Mouse (Mus musculus): ENCODE measurements around the gene B3galt4. TPM values are rescaled to one million over a fixed set of nuclear protein-coding genes. Genes with fewer than 3 reads are reported as not detected.
"Not testable (repeated sequence)": the region's sequence is repeated elsewhere in the genome, so short reads cannot be mapped to it uniquely, and the experiment has no call there.

Gene B3galt4
- polyA plus RNA-seq, 1 experiment = not detected

GRCm38 (mm10) chr17:33958451-33958850 is 7.2 kb upstream of the B3galt4 start:
- H3K27ac ChIP-seq (ENCODE audit: insufficient read depth, low read depth, low read length) = no peak overlapping the region
- WGBS = 95% methylated on average over 11 of the region's 11 CpGs
- H3K4me3 ChIP-seq (ENCODE audit: insufficient read depth, low read depth, low read length) = no peak overlapping the region
- TF ChIP-seq POLR2A (IDR thresholded peaks at IDR 0.05; ENCODE audit: insufficient read depth, low read depth, low read length) = no peak
- no peak for TF ChIP-seq CTCF (IDR thresholded peaks at IDR 0.05; ENCODE audit: insufficient read depth, low read depth, low read length)
- peaks cover 12% of the 10 kb centered on the region for H3K4me1 ChIP-seq (ENCODE audit: control insufficient read depth, insufficient read depth, low read length)

- 83% methylated on average over 6 of the region's 6 CpGs for WGBS
- no peak overlapping the region for H3K27ac ChIP-seq (ENCODE audit: insufficient read depth, low read depth, low read length)
These were observed 6.2 kb upstream of the B3galt4 start for GRCm38 (mm10) chr17:33957493-33957892.

GRCm38 (mm10) chr17:33956336-33956735 is 5.0 kb upstream of the B3galt4 start:
- no peak overlapping the region for H3K27ac ChIP-seq (ENCODE audit: insufficient read depth, low read depth, low read length)
- WGBS = 6% methylated on average over 10 of the region's 10 CpGs
- no peak for TF ChIP-seq CTCF (IDR thresholded peaks at IDR 0.05; ENCODE audit: insufficient read depth, low read depth, low read length)
- no peak for TF ChIP-seq POLR2A (IDR thresholded peaks at IDR 0.05; ENCODE audit: insufficient read depth, low read depth, low read length)
- peak overlapping the region; percentile 76 for H3K4me3 ChIP-seq (ENCODE audit: insufficient read depth, low read depth, low read length)
- H3K4me1 ChIP-seq (ENCODE audit: control insufficient read depth, insufficient read depth, low read length) = peaks cover 19% of the 10 kb centered on the region

More at GRCm38 (mm10) chr17:33957493-33957892, 6.2 kb upstream of the B3galt4 start:
- TF ChIP-seq CTCF (IDR thresholded peaks at IDR 0.05; ENCODE audit: insufficient read depth, low read depth, low read length) = no peak
- no peak for TF ChIP-seq POLR2A (IDR thresholded peaks at IDR 0.05; ENCODE audit: insufficient read depth, low read depth, low read length)
- Histone ChIP-seq H3K4me1 (ENCODE audit: control insufficient read depth, insufficient read depth, low read length) (peaks cover 12% of the 10 kb centered on the region), H3K4me3 (ENCODE audit: insufficient read depth, low read depth, low read length) (no peak overlapping the region)

- no peak for TF ChIP-seq CTCF (IDR thresholded peaks at IDR 0.05; ENCODE audit: insufficient read depth, low read depth, low read length)
- TF ChIP-seq POLR2A (IDR thresholded peaks at IDR 0.05; ENCODE audit: insufficient read depth, low read depth, low read length) = peak; percentile 97
- whole genome bisulfite sequencing = under 1% methylated on average over 50 of the region's 50 CpGs
- H3K4me1 ChIP-seq (ENCODE audit: control insufficient read depth, insufficient read depth, low read length) = peaks cover 21% of the 10 kb centered on the region
These were observed 4.4 kb upstream of the B3galt4 start, which contains the start of the genes Vps52 and Rps18 for GRCm38 (mm10) chr17:33955555-33956214. Vps52 (plus strand) TSS chr17:33955812. Rps18 (minus strand) TSS chr17:33956001.

GRCm38 (mm10) chr17:33954646-33955554 is 3.6 kb upstream of the B3galt4 start:
- H3K4me1 ChIP-seq (ENCODE audit: control insufficient read depth, insufficient read depth, low read length) = peaks cover 29% of the 10 kb centered on the region
- H3K27ac ChIP-seq (ENCODE audit: insufficient read depth, low read depth, low read length) = peak overlapping the region; percentile 30; the same call in 1 of the 2 replicates
- peak overlapping the region; percentile 83 for H3K4me3 ChIP-seq (ENCODE audit: insufficient read depth, low read depth, low read length)
- WGBS = under 1% methylated on average over 33 of the region's 33 CpGs
- no peak for TF ChIP-seq CTCF (IDR thresholded peaks at IDR 0.05; ENCODE audit: insufficient read depth, low read depth, low read length)
- no peak for TF ChIP-seq POLR2A (IDR thresholded peaks at IDR 0.05; ENCODE audit: insufficient read depth, low read depth, low read length)

More at GRCm38 (mm10) chr17:33955555-33956214, 4.4 kb upstream of the B3galt4 start, which contains the start of the genes Vps52 and Rps18:
- Histone ChIP-seq H3K4me3 (ENCODE audit: insufficient read depth, low read depth, low read length) (peak within 1 kb of the TSS; percentile 83), H3K27ac (ENCODE audit: insufficient read depth, low read depth, low read length) (peak within 1 kb of the TSS; percentile 84)

GRCm38 (mm10) chr17:33953961-33954565 is 2.8 kb upstream of the B3galt4 start:
- TF ChIP-seq CTCF (IDR thresholded peaks at IDR 0.05; ENCODE audit: insufficient read depth, low read depth, low read length) (no peak), POLR2A (IDR thresholded peaks at IDR 0.05; ENCODE audit: insufficient read depth, low read depth, low read length) (no peak)
- 27% methylated on average over 5 of the region's 5 CpGs for WGBS
- Histone ChIP-seq H3K4me1 (ENCODE audit: control insufficient read depth, insufficient read depth, low read length) (peaks cover 36% of the 10 kb centered on the region), H3K4me3 (ENCODE audit: insufficient read depth, low read depth, low read length) (no peak overlapping the region; the same call in 1 of the 2 replicates), H3K27ac (ENCODE audit: insufficient read depth, low read depth, low read length) (no peak overlapping the region)

GRCm38 (mm10) chr17:33953310-33953709 is 2.0 kb upstream of the B3galt4 start:
- 81% methylated on average over 3 of the region's 3 CpGs for WGBS
- no peak for TF ChIP-seq POLR2A (IDR thresholded peaks at IDR 0.05; ENCODE audit: insufficient read depth, low read depth, low read length)
- no peak for TF ChIP-seq CTCF (IDR thresholded peaks at IDR 0.05; ENCODE audit: insufficient read depth, low read depth, low read length)
- H3K4me1 ChIP-seq (ENCODE audit: control insufficient read depth, insufficient read depth, low read length) = peaks cover 39% of the 10 kb centered on the region

GRCm38 (mm10) chr17:33952879-33953278 is 1.6 kb upstream of the B3galt4 start:
- 80% methylated on average over 4 of the region's 4 CpGs for WGBS

More at GRCm38 (mm10) chr17:33953310-33953709, 2.0 kb upstream of the B3galt4 start:
- H3K4me3 ChIP-seq (ENCODE audit: insufficient read depth, low read depth, low read length) = no peak overlapping the region
- H3K27ac ChIP-seq (ENCODE audit: insufficient read depth, low read depth, low read length) = no peak overlapping the region

GRCm38 (mm10) chr17:33952015-33952414 is 727 bp upstream of the B3galt4 start:
- H3K27ac ChIP-seq (ENCODE audit: insufficient read depth, low read depth, low read length); H3K4me3 ChIP-seq (ENCODE audit: insufficient read depth, low read depth, low read length): not testable (repeated sequence)
- 76% methylated on average over 13 of the region's 13 CpGs for WGBS
- peaks cover 35% of the 10 kb centered on the region for H3K4me1 ChIP-seq (ENCODE audit: control insufficient read depth, insufficient read depth, low read length)

More at GRCm38 (mm10) chr17:33952879-33953278, 1.6 kb upstream of the B3galt4 start:
- Histone ChIP-seq H3K27ac (ENCODE audit: insufficient read depth, low read depth, low read length) (no peak overlapping the region), H3K4me1 (ENCODE audit: control insufficient read depth, insufficient read depth, low read length) (peaks cover 38% of the 10 kb centered on the region), H3K4me3 (ENCODE audit: insufficient read depth, low read depth, low read length) (no peak overlapping the region)
- TF ChIP-seq POLR2A (IDR thresholded peaks at IDR 0.05; ENCODE audit: insufficient read depth, low read depth, low read length) = no peak
- no peak for TF ChIP-seq CTCF (IDR thresholded peaks at IDR 0.05; ENCODE audit: insufficient read depth, low read depth, low read length)

All from olfactory bulb, adult 2 months (tissue).